Mouse (Mus musculus) left cerebral cortex, postnatal 36 days (tissue): ENCODE data around the gene BC051019. TPM values are rescaled to one million over a fixed set of nuclear protein-coding genes. Genes with fewer than 3 reads are reported as not detected.

Experiments
- DNase-seq, 2 experiments: peaks; one replicate each; pipeline ENCODE4 v3.0.0; 2021 to 2022; ENCODE audit warnings: low spot score in 2 of 2, mixed read lengths in 1 of 2
- intact Hi-C: fragments of 180-260 bp; cut with DNase I; formaldehyde crosslinking; loops from one replicate; pipeline ENCODE4 v1.15.1; 2025
- total RNA-seq, 2 experiments: library from RNA; stranded (reverse); gene quantifications; 2 replicates each; pipeline ENCODE4 v1.2.3; 2021

Gene BC051019
- total RNA-seq, 2 experiments from 2014 or later: not detected

DNA sequence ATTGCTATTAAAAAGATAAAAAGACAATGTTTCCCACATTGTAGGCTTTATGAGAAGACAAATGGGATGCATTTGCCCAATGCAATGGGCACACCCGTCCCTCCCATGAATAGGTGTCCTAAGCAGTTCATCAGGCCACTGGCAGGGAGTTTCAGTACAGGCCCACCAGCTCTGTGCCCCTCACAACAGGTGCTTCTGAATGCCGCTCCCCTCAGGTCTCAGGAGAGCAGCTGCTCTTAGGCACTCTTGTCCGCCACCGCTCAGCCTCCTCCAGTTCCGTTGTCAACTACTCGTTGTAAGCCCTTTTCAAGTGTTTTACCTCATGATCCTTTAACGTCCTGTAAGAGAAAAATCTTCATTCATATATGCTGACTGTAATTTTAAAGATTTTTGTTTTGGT is 11.5 kb downstream of the BC051019 start:
- intact Hi-C loops: no loop called here
- no peak for DNase-seq

DNA sequence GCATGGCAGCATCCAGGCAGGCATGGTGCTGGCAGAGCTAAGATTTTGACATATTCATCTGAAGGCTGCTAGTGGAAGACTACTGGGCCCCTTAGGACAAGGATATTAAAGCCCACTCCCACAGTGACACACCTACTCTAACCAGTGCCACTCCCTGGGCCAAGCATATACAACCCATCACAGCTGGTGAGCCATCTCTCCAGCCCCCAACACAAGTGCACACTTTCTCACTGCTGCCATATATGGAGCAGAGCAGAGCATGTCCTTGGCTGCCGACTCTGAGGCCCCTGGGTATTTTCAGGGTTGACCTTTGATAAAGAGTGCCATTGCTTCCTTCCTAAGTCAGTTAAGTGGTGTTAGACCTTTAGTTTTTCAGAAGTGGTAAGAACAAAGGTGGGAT is 13.6 kb downstream of the BC051019 start:
- no peak for DNase-seq
- intact Hi-C loops: no loop called here

DNA sequence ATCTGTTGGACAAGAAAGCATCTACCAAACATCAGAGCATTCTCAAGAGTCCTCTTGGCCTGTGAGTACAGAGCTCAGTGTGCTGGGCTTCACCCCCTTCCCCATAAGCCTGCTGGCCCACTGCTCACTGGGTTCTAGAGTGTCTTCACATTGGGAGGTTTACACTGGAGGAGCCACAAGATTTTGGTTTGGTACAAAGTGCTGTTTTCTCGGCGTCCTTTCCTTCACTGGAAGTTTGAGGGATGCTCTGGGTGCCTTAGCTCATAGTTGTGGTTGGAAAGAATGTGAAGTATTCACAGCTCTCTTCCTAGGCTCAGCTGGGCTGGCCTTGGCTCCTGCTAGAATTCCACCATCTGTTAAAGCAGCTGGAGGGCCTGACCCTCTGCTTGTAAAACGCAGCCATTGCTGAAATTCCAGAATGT is 14.7 kb downstream of the BC051019 start:
- no peak for DNase-seq
- intact Hi-C loops: no loop called here

DNA sequence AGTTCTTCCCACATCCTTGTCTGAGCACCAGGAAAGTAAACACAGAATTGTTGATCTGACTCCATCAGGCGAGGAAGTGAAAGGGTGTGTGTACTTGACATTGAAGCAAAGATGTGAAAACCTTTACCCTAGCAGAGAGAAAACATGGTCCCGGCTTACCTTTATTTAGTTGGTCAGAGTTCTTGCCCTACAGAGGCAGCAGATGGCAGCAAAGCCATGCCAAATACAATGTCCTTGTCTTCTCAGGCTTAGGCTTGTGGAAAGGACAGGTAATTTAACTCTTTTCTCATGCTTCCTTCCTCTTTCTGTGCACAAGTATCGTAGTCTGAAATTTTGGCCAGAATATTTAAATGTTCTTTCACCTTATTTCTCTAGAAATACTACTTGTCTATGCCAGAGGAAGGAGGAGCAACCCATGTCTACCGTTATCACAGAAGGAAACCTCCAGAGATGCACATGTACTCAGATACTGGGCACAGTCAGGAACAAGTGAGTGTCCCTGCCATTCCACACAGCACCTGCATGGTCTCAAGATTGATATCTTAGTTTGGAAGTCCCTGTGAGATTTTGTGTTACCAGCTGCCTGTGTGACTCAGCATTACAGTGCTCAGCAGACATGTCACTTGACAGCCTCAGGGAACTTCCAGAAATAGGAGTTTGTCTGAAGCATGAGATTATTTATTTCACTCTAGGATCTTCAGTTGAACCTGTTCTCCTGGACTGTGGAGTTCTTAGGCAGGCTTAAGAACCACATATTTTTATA is 16.4 kb downstream of the BC051019 start:
- peak in 1 of 2 experiments; percentile 44 for DNase-seq
- intact Hi-C loops: no loop called here

DNA sequence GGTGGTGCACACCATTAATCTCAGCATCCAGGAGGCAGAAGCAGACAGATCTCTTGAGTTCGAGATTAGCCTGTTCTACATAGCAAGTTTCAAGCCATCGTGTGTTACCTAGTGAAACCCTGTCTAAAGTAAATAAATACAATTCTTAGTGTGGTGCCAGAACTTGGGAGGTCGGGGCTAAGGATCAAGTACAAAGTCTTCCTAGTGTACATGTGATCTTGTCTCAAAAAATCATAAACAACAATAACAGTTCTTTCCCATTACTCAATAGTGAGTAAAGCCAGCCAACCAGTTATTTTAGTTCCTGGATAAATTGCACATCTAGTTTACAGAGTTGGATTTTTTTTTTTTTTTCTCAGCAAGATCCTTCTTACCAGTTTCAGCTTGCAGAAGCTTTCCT is 19.2 kb downstream of the BC051019 start:
- intact Hi-C loops: no loop called here
- no peak for DNase-seq

DNA sequence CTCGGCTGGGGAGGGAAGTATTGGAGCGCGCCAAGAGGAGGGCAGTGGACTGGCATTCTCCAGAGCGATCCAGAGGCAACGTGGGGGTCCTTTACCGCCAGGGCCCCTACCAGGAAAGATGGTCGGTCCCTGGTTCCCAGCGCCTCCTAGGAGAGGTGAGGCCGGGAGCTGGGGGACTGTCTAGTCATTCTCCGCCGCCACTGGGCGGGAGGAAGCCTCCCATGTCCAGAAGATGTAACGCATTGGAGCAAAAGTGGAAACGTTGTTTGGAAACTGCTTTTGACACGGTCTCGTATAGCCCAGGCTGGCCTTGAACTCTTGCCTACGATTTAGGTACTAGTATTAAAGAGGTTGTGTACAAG is 19.7 kb downstream of the BC051019 start:
- intact Hi-C loops: no loop called here
- no peak for DNase-seq

DNA sequence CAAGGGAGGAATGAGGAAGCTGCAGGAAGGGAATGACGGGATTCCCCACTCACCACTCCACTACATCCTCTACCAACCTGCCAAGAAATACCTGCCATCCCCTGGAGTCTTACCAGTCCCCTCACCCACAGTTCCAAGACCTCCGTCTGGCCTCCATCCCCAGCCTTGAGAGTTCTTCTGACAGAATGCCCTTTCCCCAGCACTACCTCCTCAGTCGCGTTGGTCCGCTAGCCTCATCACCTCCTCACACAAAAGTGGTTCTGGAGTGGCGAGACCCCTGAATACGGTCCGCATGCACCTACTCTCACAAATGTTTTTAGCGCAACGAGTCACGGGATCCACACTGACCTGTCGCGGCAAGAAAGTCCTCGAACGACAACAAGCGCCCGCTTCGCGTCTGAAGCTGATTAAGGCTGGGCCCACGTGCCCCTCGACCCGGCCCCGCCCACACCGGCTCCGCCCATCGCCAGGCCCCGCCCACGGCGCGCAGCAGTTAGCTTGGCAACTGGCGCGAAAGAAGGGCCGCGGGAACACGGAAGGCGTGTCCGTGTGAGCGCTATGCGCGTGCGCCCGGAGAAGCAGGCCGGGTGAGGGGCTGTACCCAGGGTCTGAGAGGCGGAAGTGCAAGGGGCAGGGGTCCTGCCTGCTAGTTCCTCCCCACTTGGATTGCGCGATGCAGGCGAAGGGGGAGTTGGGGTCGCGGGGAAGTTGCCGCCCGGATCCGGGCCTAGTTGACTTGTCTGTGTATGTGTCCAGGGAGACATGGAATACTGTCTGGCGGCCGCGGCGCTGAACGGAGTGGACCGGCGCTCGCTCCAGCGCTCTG is 20.2 kb downstream of the BC051019 start, which contains the start of the genes St5 and Akip1:
Gene St5, minus strand, starts transcription at position 416 of the 826 bp plus-strand sequence.
Gene Akip1, plus strand, starts transcription at position 501 of the 826 bp plus-strand sequence.
- intact Hi-C loops: no loop called here
- DNase-seq: peak; percentile 90 to 91

DNA sequence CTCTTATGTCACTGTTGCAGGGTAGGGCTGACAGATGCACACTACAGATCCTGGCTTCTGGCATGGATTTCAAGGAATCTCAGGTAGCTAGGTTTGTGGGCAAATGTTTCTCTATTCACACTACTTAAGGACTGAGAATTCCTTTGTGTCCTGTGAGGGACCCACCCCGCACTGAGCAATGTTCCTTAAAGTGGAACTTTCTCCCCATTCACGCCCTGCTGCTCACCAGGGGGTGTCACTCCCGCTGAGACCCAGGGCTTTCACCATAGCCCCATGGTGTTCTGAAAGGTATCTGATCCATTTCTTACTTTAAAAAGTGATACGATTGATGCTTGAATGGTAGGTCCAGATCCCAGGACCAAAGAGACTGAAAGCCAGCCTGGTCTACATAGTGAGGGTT is 20.9 kb downstream of the BC051019 start:
- DNase-seq: no peak
- intact Hi-C loops: no loop called here

DNA sequence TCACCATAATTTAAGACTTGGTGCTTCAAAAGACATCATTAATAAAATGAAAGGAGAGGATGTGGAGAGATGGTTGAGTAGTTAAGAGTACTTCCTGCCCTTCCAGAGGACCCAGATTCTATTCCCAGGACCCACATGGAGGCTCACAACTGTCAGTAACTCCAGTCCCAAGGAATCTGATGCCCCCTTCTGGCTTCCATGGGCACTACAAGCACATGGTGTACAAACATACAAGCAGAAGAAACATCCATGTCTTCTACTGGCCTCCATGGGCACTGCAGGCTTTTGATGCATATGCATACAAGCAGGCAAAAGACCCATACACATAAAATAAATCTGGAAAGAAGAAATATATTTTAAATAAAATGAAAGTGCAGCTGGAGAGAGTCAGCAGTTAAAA is 23.4 kb downstream of the BC051019 start:
- no peak for DNase-seq
- intact Hi-C loops: no loop called here

DNA sequence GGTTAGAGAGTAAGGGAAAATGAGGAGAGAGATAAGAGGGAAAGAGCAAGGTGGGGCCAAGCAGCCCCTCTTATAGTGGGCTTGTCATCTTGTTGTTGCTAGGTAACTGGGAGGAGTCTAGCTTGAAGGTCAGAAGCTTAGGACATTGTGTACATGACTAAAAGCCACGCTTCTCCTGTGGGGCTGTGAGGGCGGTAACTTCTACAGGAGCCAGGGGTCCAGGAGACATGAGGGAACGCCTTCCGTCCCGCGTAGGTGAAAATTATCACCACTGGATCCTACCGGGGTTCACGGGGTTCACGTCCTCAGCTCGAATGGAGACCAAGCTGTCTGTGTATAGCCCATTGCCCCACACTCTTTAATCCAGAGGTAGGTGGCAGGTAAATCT is 28.3 kb downstream of the BC051019 start:
- intact Hi-C loops: no loop called here
- no peak for DNase-seq

DNA sequence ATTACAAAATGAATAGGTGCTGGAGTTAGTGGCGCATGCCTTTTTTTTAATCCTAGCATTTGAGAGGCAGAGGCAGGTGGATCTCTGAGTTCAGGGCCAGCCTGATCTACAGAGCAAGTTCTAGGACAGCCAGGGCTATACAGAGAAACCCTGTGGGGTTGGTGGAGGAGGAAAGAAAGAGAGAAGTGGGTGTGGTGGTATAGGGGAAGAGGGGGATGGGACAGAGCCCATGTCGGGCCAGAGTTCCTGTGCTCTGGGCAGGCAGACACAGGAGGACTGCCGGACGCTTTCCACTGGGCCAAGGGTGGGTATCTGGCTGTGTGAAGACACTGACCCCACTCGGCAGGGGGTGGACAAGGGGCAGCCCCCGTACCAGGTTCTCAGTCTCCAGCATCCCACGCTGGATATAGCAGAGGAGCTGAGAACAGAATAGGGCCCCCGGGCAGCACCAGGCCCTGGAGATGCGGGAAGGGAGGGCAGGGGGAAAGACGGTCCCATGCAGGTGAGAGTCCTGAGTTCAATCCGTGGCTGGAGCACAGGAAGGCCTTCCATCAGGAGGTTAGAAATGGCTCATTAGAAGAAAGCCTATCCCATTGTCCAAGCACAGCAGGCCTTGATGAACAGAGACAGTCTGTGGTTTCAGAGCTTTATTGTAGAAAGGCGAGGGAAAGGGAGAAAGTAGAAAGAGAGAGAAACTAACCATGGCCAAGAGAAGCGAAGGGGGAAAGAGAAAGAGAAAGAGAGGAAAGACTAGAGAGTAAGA is 28.9 kb downstream of the BC051019 start:
- DNase-seq: no peak
- intact Hi-C loops: no loop called here

DNA sequence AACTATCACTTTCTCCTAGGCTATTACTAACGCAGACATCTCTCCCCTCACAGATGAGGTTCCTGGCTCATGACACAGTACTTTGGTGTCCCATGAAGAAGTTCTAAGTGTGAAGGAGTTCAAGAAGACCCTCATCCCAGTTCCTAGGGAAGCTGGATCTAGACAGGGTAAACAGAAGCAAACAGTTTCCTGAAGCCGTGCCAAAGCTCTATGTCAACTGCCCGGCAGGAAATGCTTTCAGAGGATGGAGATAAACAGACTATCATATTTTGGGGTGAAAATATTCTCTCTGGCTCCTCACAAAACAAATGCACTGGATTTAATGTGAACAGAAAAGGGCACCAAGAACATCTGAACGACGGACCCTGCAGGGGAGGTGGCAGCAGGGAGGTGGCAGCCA is 32.7 kb downstream of the BC051019 start:
- intact Hi-C loops: no loop called here
- DNase-seq: no peak

DNA sequence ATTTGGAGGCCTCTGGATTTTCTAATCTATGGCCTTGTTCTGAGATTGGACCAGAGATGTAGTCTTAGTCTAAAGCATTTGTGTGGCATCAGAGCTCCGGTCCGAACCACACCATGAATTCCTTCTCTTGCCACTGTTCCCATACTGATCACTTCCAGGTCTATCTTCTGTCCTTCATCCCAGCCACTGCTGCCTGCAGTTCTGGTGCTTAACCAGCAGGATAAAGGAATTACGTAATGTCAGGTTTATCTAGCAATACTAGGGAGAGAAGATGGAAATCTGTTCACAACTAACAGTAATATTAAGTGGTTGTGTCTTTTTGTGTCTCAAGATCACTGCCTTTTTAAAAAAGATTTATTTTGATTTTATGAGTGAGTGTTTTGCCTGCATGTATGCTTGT is 33.5 kb downstream of the BC051019 start:
- intact Hi-C loops: no loop called here
- no peak for DNase-seq

DNA sequence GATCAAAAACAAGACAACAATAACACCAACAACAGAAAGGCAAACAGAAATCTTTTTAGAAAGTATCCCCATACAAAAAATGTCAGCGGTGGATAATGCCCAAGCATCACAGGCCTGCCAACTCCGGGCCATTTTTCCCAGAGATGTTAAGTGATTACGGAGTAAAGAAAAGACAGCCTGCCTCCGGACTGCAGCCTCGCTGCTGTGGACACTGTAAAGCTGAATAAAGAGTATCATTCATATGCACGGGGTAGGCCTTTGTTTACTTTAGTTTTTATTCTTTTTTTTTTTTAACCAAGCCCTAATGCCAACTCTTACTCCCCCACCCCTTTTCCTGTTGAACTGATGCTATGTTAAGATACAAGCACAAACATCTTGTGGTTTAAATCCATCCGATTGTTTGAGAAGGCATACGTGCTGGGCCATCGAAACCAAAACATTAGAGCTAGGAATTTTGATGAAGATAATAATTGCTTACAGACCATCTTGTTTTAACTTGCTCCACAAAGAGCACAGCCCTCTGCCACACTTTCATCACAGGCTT is 37.0 kb downstream of the BC051019 start:
- intact Hi-C loops: no loop called here

DNA sequence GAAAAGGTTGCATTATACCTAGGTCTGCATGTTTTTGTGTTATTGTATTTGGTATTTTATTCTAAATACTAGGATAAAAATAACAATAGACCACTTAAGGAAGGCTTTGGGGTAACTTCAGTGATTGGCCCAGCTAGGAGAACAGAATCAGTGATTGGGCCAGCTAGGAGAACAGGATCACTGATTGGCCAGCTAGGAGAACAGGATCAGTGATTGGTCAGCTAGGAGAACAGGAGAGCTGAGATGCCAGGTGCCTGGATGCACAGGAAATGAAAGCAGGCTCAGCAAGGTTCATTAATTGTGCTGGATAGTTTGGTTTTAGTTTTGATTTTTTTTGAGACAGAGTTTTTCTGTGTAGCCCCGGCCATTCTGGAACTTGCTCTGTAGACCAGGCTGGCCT is 42.8 kb downstream of the BC051019 start:
- intact Hi-C loops: no loop called here
- DNase-seq: no peak

More for the DNA sequence above, 37.0 kb downstream of the BC051019 start:
- no peak for DNase-seq

DNA sequence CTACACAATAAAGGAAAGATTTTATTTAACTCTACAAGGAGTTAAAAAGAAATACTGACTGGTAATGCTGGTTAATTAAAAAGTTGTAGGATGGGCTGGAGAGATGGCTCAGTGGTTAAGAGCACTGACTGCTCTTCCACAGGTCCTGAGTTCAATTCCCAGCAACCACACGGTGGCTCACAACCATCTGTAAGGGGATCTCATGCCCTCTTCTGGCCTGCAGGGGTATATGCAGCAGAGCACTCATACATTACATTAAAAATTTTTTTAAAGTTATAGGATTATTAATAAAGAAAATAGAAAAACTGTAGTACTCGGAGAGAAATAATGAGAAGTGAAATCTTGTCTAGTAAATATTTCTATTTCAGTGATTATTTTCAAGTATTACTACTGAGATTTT is 43.4 kb downstream of the BC051019 start:
- intact Hi-C loops: no loop called here
- no peak for DNase-seq

DNA sequence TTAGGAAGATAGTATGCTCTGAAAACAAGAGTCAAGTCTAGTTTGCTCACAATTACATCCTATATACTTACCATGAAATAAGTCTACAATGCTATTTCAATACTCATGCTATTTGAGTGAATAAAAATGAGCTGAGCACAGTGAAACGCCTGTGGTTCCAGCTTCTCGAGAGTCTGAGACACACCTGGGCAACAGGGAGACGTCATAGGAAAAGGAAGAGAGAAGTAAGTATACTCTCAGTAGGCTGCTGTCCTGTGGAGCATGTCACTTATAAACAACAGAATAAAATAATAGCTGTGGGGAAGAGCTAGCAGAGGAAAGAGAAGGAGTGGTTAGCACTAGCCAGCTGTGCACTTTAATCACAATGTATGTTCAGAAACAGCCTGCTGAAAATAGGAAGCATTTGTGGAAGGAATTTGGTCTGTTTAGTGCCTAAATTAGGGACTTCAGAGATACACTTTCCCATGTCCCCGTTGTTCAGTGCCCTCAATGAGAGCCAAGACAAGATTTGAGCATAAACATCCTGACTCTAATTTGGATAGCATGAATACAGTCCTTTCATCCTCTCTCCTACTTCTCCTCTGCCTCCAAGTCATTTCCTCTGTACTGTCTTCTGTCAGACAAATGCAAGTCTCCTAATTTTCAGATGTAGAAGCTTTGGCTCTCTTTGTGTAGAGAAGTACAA is 48.6 kb downstream of the BC051019 start:
- intact Hi-C loops: loop anchor here (5.0 kb wide), 1 partner anchor 58 kb away; no protein-coding TSS in a partner anchor
- no peak for DNase-seq

DNA sequence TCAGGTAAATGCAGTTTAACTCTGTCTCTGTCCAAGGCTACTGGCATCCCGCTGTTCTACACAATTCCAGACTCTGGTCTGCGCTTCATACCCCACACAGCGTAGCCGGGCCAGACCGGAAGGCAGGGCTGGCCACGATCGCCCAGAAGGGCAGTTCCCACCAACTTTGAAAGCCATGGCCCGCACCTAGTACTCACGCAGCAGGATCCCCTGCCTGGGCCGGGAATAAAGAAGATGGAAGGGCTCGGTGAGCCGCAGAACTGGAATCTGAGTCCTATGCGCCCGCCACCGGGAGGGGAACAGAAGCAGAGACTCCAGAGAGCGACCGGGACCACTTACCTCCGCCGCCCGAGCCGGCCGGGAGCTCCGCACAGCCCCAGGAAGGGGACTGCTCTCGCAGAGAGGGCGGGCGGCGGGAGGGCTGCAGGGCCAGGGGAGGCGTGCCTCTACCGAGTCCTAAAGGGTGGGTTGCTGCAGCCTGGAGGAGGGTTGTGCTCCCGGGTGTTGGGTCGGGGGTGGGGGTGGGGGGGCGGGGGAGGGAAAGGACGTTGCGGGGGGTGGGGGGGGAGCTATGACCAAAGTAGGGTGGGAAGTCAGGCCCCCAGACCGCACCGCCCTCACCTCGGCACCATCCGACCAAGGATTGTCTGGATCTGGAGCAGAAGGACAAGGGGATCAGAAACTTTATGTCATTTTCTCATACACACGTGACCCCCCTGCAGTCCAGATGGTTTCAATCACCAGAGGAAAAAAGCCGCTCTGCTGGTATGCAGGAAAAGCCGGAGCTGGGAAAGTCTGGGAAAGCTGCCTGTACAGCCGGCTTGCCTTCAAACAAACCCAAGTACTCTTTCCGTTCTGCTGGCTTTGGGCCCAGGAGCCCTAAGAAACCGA is 51.8 kb downstream of the BC051019 start:
- peak; percentile 39 to 60 for DNase-seq
- intact Hi-C loops: loop anchor here (5.0 kb wide), 1 partner anchor 55 kb away; no protein-coding TSS in a partner anchor
